8 mouse cellular contexts compared by ENCODE assay signal in the genomic region with DNA sequence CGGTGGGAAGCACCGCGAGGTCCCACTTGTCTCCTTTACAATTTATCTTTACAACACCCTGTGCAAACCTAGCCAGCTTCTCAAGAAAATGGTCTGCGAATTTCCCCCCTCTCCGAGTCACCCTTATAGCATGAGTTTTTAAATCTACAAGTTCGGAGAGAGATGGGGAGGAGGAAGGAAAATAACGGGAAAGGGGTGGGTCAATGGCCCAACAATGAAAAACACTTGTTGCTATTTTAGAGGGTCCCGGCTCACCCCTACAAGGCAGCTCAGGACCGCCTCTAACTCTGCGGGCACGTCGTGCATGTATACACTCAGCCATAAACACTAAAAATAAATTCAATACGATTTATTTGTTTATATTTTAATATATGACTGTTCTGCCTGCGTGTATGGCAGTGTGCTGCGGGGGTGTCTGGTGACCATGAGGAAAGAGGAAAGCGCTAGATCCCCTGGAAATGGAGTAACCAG. TPM values are rescaled to one million over a fixed set of nuclear protein-coding genes. Genes with fewer than 3 reads are reported as not detected.
A peak's percentile ranks its signal among the peaks of the same experiment; 100 is the strongest.
DNase-seq lines count a peak whose midpoint lies in the region; ATAC-seq and TF ChIP-seq lines count a peak whose summit lies in the region.

No protein-coding gene starts in this region.

- ATAC-seq in cerebellum, adult (ENCODE audit: insufficient number of reproducible peaks, low FRiP score, low TSS enrichment): no peak
- peak; percentile 40 for ATAC-seq in hindbrain, embryonic 16.5 days
- ATAC-seq in midbrain, postnatal 0 days (ENCODE audit: low FRiP score): peak; percentile 11; the same call in 1 of the 2 replicates

- peak overlapping the region; percentile 67 for H3K9ac ChIP-seq in hindbrain, embryonic 16.5 days (ENCODE audit: low read depth, low read length)
- peak overlapping the region; percentile 51 for H3K9ac ChIP-seq in midbrain, postnatal 0 days (replicated peaks; ENCODE audit: low read length, poor library complexity, severe bottlenecking)

- peak; percentile 28 for DNase-seq in cerebellum, adult 11-12 months
- DNase-seq in testis, postnatal 14 days (ENCODE audit: low spot score): no peak
- DNase-seq in midbrain, postnatal 0 days (ENCODE audit: low spot score): no peak
- no peak for DNase-seq in layer of hippocampus, postnatal 14 days (ENCODE audit: low spot score in 2 of 2)
- no peak for DNase-seq in frontal cortex, postnatal 14 days (ENCODE audit: low spot score in 2 of 2)

- WGBS in hindbrain, embryonic 16.5 days: under 1% methylated on average over 16 of the region's 16 CpGs
- WGBS in midbrain, postnatal 0 days: 1% methylated on average over 16 of the region's 16 CpGs

- H3K36me3 ChIP-seq in testis, adult 2 months (ENCODE audit: control insufficient read depth, insufficient read depth, low read length): no peaks in the 10 kb centered on the region
- no peaks in the 10 kb centered on the region for H3K36me3 ChIP-seq in hindbrain, embryonic 16.5 days (ENCODE audit: control insufficient read depth, insufficient read depth, low read length)
- H3K36me3 ChIP-seq in midbrain, postnatal 0 days (ENCODE audit: insufficient read depth, low read length): no peaks in the 10 kb centered on the region

- no peak for TF ChIP-seq CTCF in testis, adult 2 months (IDR thresholded peaks at IDR 0.05; ENCODE audit: control insufficient read depth, insufficient read depth, insufficient replicate concordance, low read depth, low read length)
- no peak for TF ChIP-seq CTCF in midbrain, postnatal 0 days (IDR thresholded peaks at IDR 0.05)

- no peak for TF ChIP-seq POLR2A in testis, adult 2 months (IDR thresholded peaks at IDR 0.05; ENCODE audit: control insufficient read depth, low read depth, low read length)

- no peaks in the 10 kb centered on the region for H3K27me3 ChIP-seq in testis, adult 2 months (ENCODE audit: control insufficient read depth, insufficient read depth, low read length)
- H3K27me3 ChIP-seq in hindbrain, embryonic 16.5 days (replicated peaks; ENCODE audit: control insufficient read depth, insufficient read depth, low read length): no peaks in the 10 kb centered on the region
- no peaks in the 10 kb centered on the region for H3K27me3 ChIP-seq in midbrain, postnatal 0 days (ENCODE audit: insufficient read depth, low read length)

- no peak overlapping the region for H3K27ac ChIP-seq in testis, adult 2 months (ENCODE audit: control insufficient read depth, insufficient read depth, low read depth, low read length)
- H3K27ac ChIP-seq in hindbrain, embryonic 16.5 days (ENCODE audit: low read depth, low read length): no peak overlapping the region
- H3K27ac ChIP-seq in midbrain, postnatal 0 days (ENCODE audit: low read depth, low read length): no peak overlapping the region

- H3K4me1 ChIP-seq in testis, adult 2 months (ENCODE audit: control insufficient read depth, insufficient read depth, low read length): peaks cover 17% of the 10 kb centered on the region
- peaks cover 4% of the 10 kb centered on the region for H3K4me1 ChIP-seq in hindbrain, embryonic 16.5 days (ENCODE audit: control insufficient read depth, insufficient read depth, low read depth, low read length)
- H3K4me1 ChIP-seq in midbrain, postnatal 0 days (ENCODE audit: insufficient read depth, low read length): no peaks in the 10 kb centered on the region

- peak overlapping the region; percentile 96 for H3K4me2 ChIP-seq in hindbrain, embryonic 16.5 days (ENCODE audit: low read length)
- peak overlapping the region; percentile 91 for H3K4me2 ChIP-seq in midbrain, postnatal 0 days (ENCODE audit: low read depth, low read length, poor library complexity, severe bottlenecking)

- no peaks in the 10 kb centered on the region for H3K9me3 ChIP-seq in hindbrain, embryonic 16.5 days (ENCODE audit: control insufficient read depth, low read length)
- H3K9me3 ChIP-seq in midbrain, postnatal 0 days (ENCODE audit: low read length): no peaks in the 10 kb centered on the region

- peak overlapping the region; percentile 62 for H3K4me3 ChIP-seq in testis, adult 2 months (ENCODE audit: control insufficient read depth, low read depth, low read length)
- peak overlapping the region; percentile 55 for H3K4me3 ChIP-seq in hindbrain, embryonic 16.5 days (ENCODE audit: low read length)
- H3K4me3 ChIP-seq in midbrain, postnatal 0 days (ENCODE audit: low read depth, low read length): peak overlapping the region; percentile 66

RNA-seq across cellular contexts. Expression of a gene that starts 14.4 kb away (rescaled TPM):
- polyA plus RNA-seq in testis, adult 2 months (2012; rRNA removed): 0.10 TPM in 1 of 2 replicates, not detected in the other
- not detected in 2 replicates for polyA plus RNA-seq in hindbrain, embryonic 16.5 days (2015; fragmentation: Nextera tagmentation; extraction: Ambion mirVana)
- total RNA-seq in midbrain, postnatal 0 days (2014; rRNA removed): not detected in 2 replicates
- polyA plus RNA-seq in midbrain, postnatal 0 days (2015; fragmentation: Nextera tagmentation; extraction: Ambion mirVana): not detected in 2 replicates
- total RNA-seq in layer of hippocampus, postnatal 14 days (2021): not detected

RNA-seq across cellular contexts. Expression of a gene that starts 19.2 kb away (rescaled TPM):
- 142 and 149 TPM in 2 replicates for polyA plus RNA-seq in testis, adult 2 months (2012; rRNA removed)
- 70.1 and 75.0 TPM in 2 replicates for polyA plus RNA-seq in hindbrain, embryonic 16.5 days (2015; fragmentation: Nextera tagmentation; extraction: Ambion mirVana)
- total RNA-seq in midbrain, postnatal 0 days (2014; rRNA removed): 74.5 and 76.2 TPM in 2 replicates
- 64.2 and 65.0 TPM in 2 replicates for polyA plus RNA-seq in midbrain, postnatal 0 days (2015; fragmentation: Nextera tagmentation; extraction: Ambion mirVana)
- total RNA-seq in layer of hippocampus, postnatal 14 days (2021): 10 to 100 TPM; 35.5 to 40.3 TPM

RNA-seq across cellular contexts. Expression of a gene that starts 30.6 kb away (rescaled TPM):
- polyA plus RNA-seq in testis, adult 2 months (2012; rRNA removed): not detected in 2 replicates
- polyA plus RNA-seq in hindbrain, embryonic 16.5 days (2015; fragmentation: Nextera tagmentation; extraction: Ambion mirVana): not detected in 2 replicates
- not detected in 2 replicates for total RNA-seq in midbrain, postnatal 0 days (2014; rRNA removed)
- polyA plus RNA-seq in midbrain, postnatal 0 days (2015; fragmentation: Nextera tagmentation; extraction: Ambion mirVana): not detected in 2 replicates
- total RNA-seq in layer of hippocampus, postnatal 14 days (2021): not detected

RNA-seq across cellular contexts. Expression of a gene that starts 48.8 kb away (rescaled TPM):
- not detected in 2 replicates for polyA plus RNA-seq in testis, adult 2 months (2012; rRNA removed)
- polyA plus RNA-seq in hindbrain, embryonic 16.5 days (2015; fragmentation: Nextera tagmentation; extraction: Ambion mirVana): 0.04 and 0.05 TPM in 2 replicates
- total RNA-seq in midbrain, postnatal 0 days (2014; rRNA removed): not detected in 2 replicates
- 0.10 TPM in 1 of 2 replicates, not detected in the other for polyA plus RNA-seq in midbrain, postnatal 0 days (2015; fragmentation: Nextera tagmentation; extraction: Ambion mirVana)
- not detected for total RNA-seq in layer of hippocampus, postnatal 14 days (2021)
